Mouse (Mus musculus): ENCODE measurements around the gene Crct1. TPM values are rescaled to one million over a fixed set of nuclear protein-coding genes. Genes with fewer than 3 reads are reported as not detected.

Gene Crct1
- total RNA-seq (2014; rRNA removed; ENCODE audit: low replicate concordance) (not detected in 2 replicates), polyA plus RNA-seq (2015; fragmentation: Nextera tagmentation; extraction: Ambion mirVana) (not detected in 2 replicates)

- ATAC-seq (ENCODE audit: insufficient read depth, low read depth): no peak
- peak within 1 kb of the TSS; percentile 58 for H3K4me3 ChIP-seq (ENCODE audit: low read depth, low read length)
- no peaks in the 10 kb centered on the region for H3K36me3 ChIP-seq (replicated peaks; ENCODE audit: control insufficient read depth, insufficient read depth, low read length)
- TF ChIP-seq EP300 (IDR thresholded peaks at IDR 0.05; ENCODE audit: low read depth): no peak
- TF ChIP-seq CTCF (IDR thresholded peaks at IDR 0.05; ENCODE audit: low read depth): no peak
- WGBS: 36% methylated on average over 4 of the region's 4 CpGs
- no peaks in the 10 kb centered on the region for H3K9me3 ChIP-seq (replicated peaks; ENCODE audit: control insufficient read depth, low read length)
- peak within 1 kb of the TSS; percentile 9; the same call in 1 of the 2 replicates for H3K9ac ChIP-seq (replicated peaks; ENCODE audit: low read depth, low read length)
- no peak within 1 kb of the TSS for H3K27ac ChIP-seq (ENCODE audit: low read depth)
- DNase-seq (ENCODE audit: low spot score): no peak
- peak within 1 kb of the TSS; percentile 93 for H3K4me2 ChIP-seq (ENCODE audit: low read depth, low read length)
- no peaks in the 10 kb centered on the region for H3K4me1 ChIP-seq (ENCODE audit: control insufficient read depth, insufficient read depth)
- H3K27me3 ChIP-seq (ENCODE audit: control insufficient read depth, insufficient read depth, low read length): 0 out of 2 replicates have a peak, but pooled peaks cover 6% of the 10 kb centered on the region
Measured at GRCm38 (mm10) chr3:93015460-93016104, at the start of gene Crct1. Gene Crct1, minus strand, starts transcription at chr3:93015687.

GRCm38 (mm10) chr3:93052826-93053474 is 37.5 kb upstream of the Crct1 start:
- DNase-seq (ENCODE audit: low spot score): no peak
- Histone ChIP-seq H3K9ac (replicated peaks; ENCODE audit: low read depth, low read length) (no peak overlapping the region), H3K4me1 (ENCODE audit: control insufficient read depth, insufficient read depth) (no peaks in the 10 kb centered on the region), H3K4me3 (ENCODE audit: low read depth, low read length) (no peak overlapping the region), H3K36me3 (replicated peaks; ENCODE audit: control insufficient read depth, insufficient read depth, low read length) (no peaks in the 10 kb centered on the region), H3K9me3 (replicated peaks; ENCODE audit: control insufficient read depth, low read length) (no peaks in the 10 kb centered on the region), H3K27me3 (ENCODE audit: control insufficient read depth, insufficient read depth, low read length) (no peaks in the 10 kb centered on the region), H3K4me2 (ENCODE audit: low read depth, low read length) (no peak overlapping the region), H3K27ac (ENCODE audit: low read depth) (no peak overlapping the region)
- TF ChIP-seq CTCF (IDR thresholded peaks at IDR 0.05; ENCODE audit: low read depth) (peak; percentile 22; the same call in 1 of the 2 replicates), EP300 (IDR thresholded peaks at IDR 0.05; ENCODE audit: low read depth) (no peak)
- WGBS: 50% methylated on average over 10 of the region's 10 CpGs
- ATAC-seq (ENCODE audit: insufficient read depth, low read depth): no peak

GRCm38 (mm10) chr3:93050182-93050581 is 34.7 kb upstream of the Crct1 start:
- TF ChIP-seq EP300 (IDR thresholded peaks at IDR 0.05; ENCODE audit: low read depth): no peak
- no peak for TF ChIP-seq CTCF (IDR thresholded peaks at IDR 0.05; ENCODE audit: low read depth)
- Histone ChIP-seq H3K36me3 (replicated peaks; ENCODE audit: control insufficient read depth, insufficient read depth, low read length) (no peaks in the 10 kb centered on the region), H3K9ac (replicated peaks; ENCODE audit: low read depth, low read length) (no peak overlapping the region), H3K27ac (ENCODE audit: low read depth) (no peak overlapping the region), H3K4me1 (ENCODE audit: control insufficient read depth, insufficient read depth) (no peaks in the 10 kb centered on the region), H3K27me3 (ENCODE audit: control insufficient read depth, insufficient read depth, low read length) (no peaks in the 10 kb centered on the region), H3K9me3 (replicated peaks; ENCODE audit: control insufficient read depth, low read length) (no peaks in the 10 kb centered on the region), H3K4me2 (ENCODE audit: low read depth, low read length) (no peak overlapping the region), H3K4me3 (ENCODE audit: low read depth, low read length) (no peak overlapping the region)
- DNase-seq (ENCODE audit: low spot score): no peak
- ATAC-seq (ENCODE audit: insufficient read depth, low read depth): no peak
- 76% methylated on average over 1 of the region's 1 CpGs for WGBS

- ATAC-seq (ENCODE audit: insufficient read depth, low read depth) (no peak), DNase-seq (ENCODE audit: low spot score) (peak; percentile 48)
- Histone ChIP-seq H3K4me3 (ENCODE audit: low read depth, low read length) (no peak overlapping the region), H3K27ac (ENCODE audit: low read depth) (no peak overlapping the region), H3K4me1 (ENCODE audit: control insufficient read depth, insufficient read depth) (no peaks in the 10 kb centered on the region), H3K36me3 (replicated peaks; ENCODE audit: control insufficient read depth, insufficient read depth, low read length) (no peaks in the 10 kb centered on the region), H3K4me2 (ENCODE audit: low read depth, low read length) (no peak overlapping the region), H3K9ac (replicated peaks; ENCODE audit: low read depth, low read length) (no peak overlapping the region), H3K9me3 (replicated peaks; ENCODE audit: control insufficient read depth, low read length) (no peaks in the 10 kb centered on the region), H3K27me3 (ENCODE audit: control insufficient read depth, insufficient read depth, low read length) (no peaks in the 10 kb centered on the region)
- TF ChIP-seq EP300 (IDR thresholded peaks at IDR 0.05; ENCODE audit: low read depth) (no peak), CTCF (IDR thresholded peaks at IDR 0.05; ENCODE audit: low read depth) (peak; percentile 80)
- WGBS: 47% methylated on average over 5 of the region's 5 CpGs
Measured at GRCm38 (mm10) chr3:93031450-93031849, 16.0 kb upstream of the Crct1 start.

- ATAC-seq (ENCODE audit: insufficient read depth, low read depth) (no peak), DNase-seq (ENCODE audit: low spot score) (no peak)
- Histone ChIP-seq H3K9me3 (replicated peaks; ENCODE audit: control insufficient read depth, low read length) (no peaks in the 10 kb centered on the region), H3K9ac (replicated peaks; ENCODE audit: low read depth, low read length) (no peak overlapping the region), H3K4me3 (ENCODE audit: low read depth, low read length) (no peak overlapping the region), H3K27me3 (ENCODE audit: control insufficient read depth, insufficient read depth, low read length) (no peaks in the 10 kb centered on the region), H3K36me3 (replicated peaks; ENCODE audit: control insufficient read depth, insufficient read depth, low read length) (no peaks in the 10 kb centered on the region), H3K4me1 (ENCODE audit: control insufficient read depth, insufficient read depth) (no peaks in the 10 kb centered on the region), H3K27ac (ENCODE audit: low read depth) (no peak overlapping the region), H3K4me2 (ENCODE audit: low read depth, low read length) (no peak overlapping the region)
- WGBS: 44% methylated on average over 2 of the region's 2 CpGs
- TF ChIP-seq CTCF (IDR thresholded peaks at IDR 0.05; ENCODE audit: low read depth) (no peak), EP300 (IDR thresholded peaks at IDR 0.05; ENCODE audit: low read depth) (no peak)
Measured at GRCm38 (mm10) chr3:93025486-93025885, 10.0 kb upstream of the Crct1 start.

All from heart, postnatal 0 days (tissue).